Mouse (Mus musculus): ENCODE data around the gene Rbm33.

Rbm33 gene

GRCm38 (mm10) chr5:28462741-28463590 is 146.0 kb downstream of the Rbm33 start:
- DNase-seq (ENCODE audit: low read depth, low spot score): no peak

- no peak for DNase-seq (ENCODE audit: low read depth, low spot score)
Measured at GRCm38 (mm10) chr5:28463656-28464055, 146.7 kb downstream of the Rbm33 start.

- DNase-seq (ENCODE audit: low read depth, low spot score): no peak
Measured at GRCm38 (mm10) chr5:28464361-28465098, 147.6 kb downstream of the Rbm33 start.

GRCm38 (mm10) chr5:28465099-28465406 is 148.1 kb downstream of the Rbm33 start:
- no peak for DNase-seq (ENCODE audit: low read depth, low spot score)

GRCm38 (mm10) chr5:28465526-28465925 is 148.6 kb downstream of the Rbm33 start:
- DNase-seq (ENCODE audit: low read depth, low spot score): no peak

DNA sequence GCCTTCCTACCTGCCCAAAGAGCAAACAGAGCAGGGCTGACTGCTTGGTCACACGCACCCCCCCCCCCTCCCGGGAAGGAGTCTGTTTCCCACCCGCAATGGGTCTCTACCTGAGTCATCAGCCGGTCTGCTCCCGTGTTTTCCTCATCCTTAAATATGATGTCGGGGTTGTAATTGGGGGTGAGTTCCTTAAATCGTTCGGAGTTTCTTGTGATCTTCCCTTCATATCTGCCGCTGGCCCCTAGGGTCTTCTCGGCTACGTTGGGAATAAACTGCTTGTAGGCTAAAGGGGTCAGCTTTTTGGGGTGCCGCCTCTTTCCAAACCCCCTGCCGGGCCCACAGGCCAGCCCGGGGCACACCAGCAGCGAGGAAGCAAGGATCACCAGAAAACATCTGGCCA is 149.4 kb downstream of the Rbm33 start:
- DNase-seq (ENCODE audit: low read depth, low spot score): no peak

DNA sequence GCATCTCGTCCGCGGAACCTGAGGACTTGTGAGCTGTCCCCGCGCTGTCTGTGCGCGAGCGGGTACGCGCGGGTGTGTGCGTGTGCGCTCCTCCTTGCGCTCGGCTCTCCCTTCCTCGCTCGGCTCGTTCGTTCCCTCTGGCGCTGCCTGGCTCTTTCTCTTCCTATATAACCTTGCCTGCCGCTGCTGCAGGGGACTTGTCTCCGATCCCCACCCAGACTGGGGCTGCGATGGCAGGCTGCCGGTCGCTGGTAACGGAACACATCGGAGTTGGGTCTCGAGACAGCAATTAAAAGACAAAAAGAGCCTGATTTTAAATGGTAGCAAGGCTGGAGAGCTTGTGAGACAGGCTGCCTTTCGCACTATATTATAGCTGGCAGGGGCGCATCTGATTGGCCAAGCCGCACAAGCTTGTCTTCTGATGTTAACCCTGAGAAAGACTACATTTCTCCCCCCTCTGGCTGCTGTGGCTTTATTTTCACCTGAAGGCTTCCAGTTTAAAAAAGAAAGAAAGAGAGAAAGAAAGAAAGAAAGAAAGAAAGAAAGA is 149.9 kb downstream of the Rbm33 start, which contains the start of gene Shh:
Shh (minus strand) TSS at position 497 of the 547 bp plus-strand sequence.
- no peak for DNase-seq (ENCODE audit: low read depth, low spot score)

Measured in CD4-positive, CD25-positive, alpha-beta regulatory T cell, adult 2 months (primary cell).